Mouse (Mus musculus) midbrain, embryonic 16.5 days (tissue): ENCODE data around the gene Serpinf1. TPM values are rescaled to one million over a fixed set of nuclear protein-coding genes. Genes with fewer than 3 reads are reported as not detected.

ENCODE experiments used
- ATAC-seq: fragments of 200-750 bp; cut with Nextera tagmentation; 2 replicates; pipeline ENCODE4 v1.8.0; 2017; ENCODE audit warnings: moderate TSS enrichment
- H3K27ac ChIP-seq: fragments of 300-500 bp; sonication (generic); 2 replicates; pipeline ENCODE4 v1.5.1; 2014; ENCODE audit warnings: mild to moderate bottlenecking, low read length, mixed read lengths
- H3K27me3 ChIP-seq: fragments of 300-500 bp; sonication (generic); 2 replicates; pipeline ENCODE4 v1.6.1; 2014; ENCODE audit warnings: low read depth, low read length, mixed read lengths; ENCODE audit not compliant: control insufficient read depth, insufficient read depth
- H3K36me3 ChIP-seq: fragments of 300-500 bp; sonication (generic); 2 replicates; pipeline ENCODE4 v1.6.1; 2014; ENCODE audit warnings: mild to moderate bottlenecking, low read length, moderate library complexity, mixed read lengths; ENCODE audit not compliant: control insufficient read depth, insufficient read depth
- H3K4me1 ChIP-seq: fragments of 300-500 bp; sonication (generic); 2 replicates; pipeline ENCODE4 v1.6.1; 2014; ENCODE audit warnings: mild to moderate bottlenecking, low read length, mixed read lengths; ENCODE audit not compliant: control insufficient read depth, insufficient read depth
- H3K4me2 ChIP-seq: fragments of 300-500 bp; sonication (generic); 2 replicates; pipeline ENCODE4 v1.6.1; 2014; ENCODE audit warnings: mild to moderate bottlenecking, low read length, mixed read lengths
- H3K4me3 ChIP-seq: fragments of 300-500 bp; sonication (generic); 2 replicates; pipeline ENCODE4 v1.5.1; 2014; ENCODE audit warnings: low read depth, mild to moderate bottlenecking, low read length, moderate library complexity, mixed read lengths
- H3K9ac ChIP-seq: fragments of 300-500 bp; sonication (generic); 2 replicates; pipeline ENCODE4 v1.6.1; 2014; ENCODE audit warnings: low read depth, low read length, mixed read lengths
- H3K9me3 ChIP-seq: fragments of 300-500 bp; sonication (generic); replicated peaks from 2 replicates; pipeline ENCODE4 v1.6.1; 2014; ENCODE audit warnings: mild to moderate bottlenecking, low read length, mixed read lengths; ENCODE audit not compliant: control insufficient read depth, poor library complexity, severe bottlenecking
- WGBS: fragments of 180-500 bp; shearing (Covaris S2); extraction: QIAGEN DNeasy Blood & Tissue Kit; methylation state at CpG from one replicate; pipeline ENCODE4 v1.1.7; 2014; 5-methylcytosine and 5-hydroxymethylcytosine counted together
- polyA plus RNA-seq: library from polyadenylated mRNA; unstranded; fragments of >200 nt; fragmentation: Nextera tagmentation; extraction: Ambion mirVana; gene quantifications from 2 replicates; pipeline ENCODE4 v1.2.1, GENCODE M21; 2015

Serpinf1 gene
- polyA plus RNA-seq, 1 experiment from 2014 or later: 31.8 TPM

GRCm38 (mm10) chr11:75438804-75439203 lies 16.3 kb upstream of the Serpinf1 start:
- WGBS: 96% methylated on average over 3 of the region's 3 CpGs
- H3K27me3 ChIP-seq: no peaks in the 10 kb centered on the region
- H3K4me3 ChIP-seq: no peak overlapping the region
- 0 out of 2 replicates have a peak, but pooled peaks cover 2% of the 10 kb centered on the region for H3K36me3 ChIP-seq
- H3K27ac ChIP-seq: no peak overlapping the region
- no peak overlapping the region for H3K9ac ChIP-seq
- no peak overlapping the region for H3K4me2 ChIP-seq
- ATAC-seq: no peak
- H3K4me1 ChIP-seq: no peaks in the 10 kb centered on the region
- H3K9me3 ChIP-seq: no peaks in the 10 kb centered on the region

- Histone ChIP-seq H3K27me3 (no peaks in the 10 kb centered on the region), H3K4me2 (no peak overlapping the region), H3K4me1 (no peaks in the 10 kb centered on the region), H3K36me3 (0 out of 2 replicates have a peak, but pooled peaks cover 2% of the 10 kb centered on the region), H3K27ac (no peak overlapping the region), H3K9me3 (no peaks in the 10 kb centered on the region), H3K4me3 (no peak overlapping the region), H3K9ac (no peak overlapping the region)
- 92% methylated on average over 13 of the region's 13 CpGs for WGBS
- ATAC-seq: no peak
These were observed 15.7 kb upstream of the Serpinf1 start for GRCm38 (mm10) chr11:75438194-75438593.

DNA sequence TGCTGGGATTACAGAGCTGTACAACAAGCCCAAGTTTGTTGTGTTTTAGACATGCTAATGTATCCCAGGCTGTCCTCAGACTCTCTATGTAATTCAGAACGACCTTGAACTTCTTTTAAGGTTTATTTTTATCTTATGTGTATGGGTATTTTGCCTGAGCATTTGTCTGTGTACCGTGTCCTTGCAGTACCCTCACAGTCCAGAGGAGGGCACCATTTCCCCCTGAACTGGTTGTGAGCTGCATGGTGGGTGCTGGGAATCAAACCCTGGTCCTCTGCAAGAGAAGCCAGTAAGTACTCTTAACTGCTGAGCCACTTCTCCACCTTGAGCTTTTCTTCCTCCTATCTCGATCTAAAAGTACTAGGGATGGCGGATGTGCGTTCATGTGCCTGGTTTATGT lies 11.6 kb upstream of the Serpinf1 start:
- ATAC-seq: no peak
- Histone ChIP-seq H3K27ac (no peak overlapping the region), H3K4me2 (no peak overlapping the region), H3K9me3 (no peaks in the 10 kb centered on the region), H3K27me3 (no peaks in the 10 kb centered on the region), H3K9ac (no peak overlapping the region), H3K4me3 (no peak overlapping the region), H3K36me3 (no peaks in the 10 kb centered on the region), H3K4me1 (no peaks in the 10 kb centered on the region)
- 84% methylated on average over 5 of the region's 5 CpGs for WGBS

GRCm38 (mm10) chr11:75431307-75431706 lies 8.8 kb upstream of the Serpinf1 start:
- Histone ChIP-seq H3K9me3 (no peaks in the 10 kb centered on the region), H3K27me3 (no peaks in the 10 kb centered on the region), H3K9ac (no peak overlapping the region), H3K27ac (no peak overlapping the region), H3K4me3 (no peak overlapping the region), H3K4me2 (no peak overlapping the region), H3K4me1 (no peaks in the 10 kb centered on the region), H3K36me3 (no peaks in the 10 kb centered on the region)
- WGBS: 74% methylated on average over 11 of the region's 11 CpGs
- no peak for ATAC-seq

GRCm38 (mm10) chr11:75429019-75429705 lies 6.7 kb upstream of the Serpinf1 start:
- Histone ChIP-seq H3K9ac (no peak overlapping the region), H3K27ac (no peak overlapping the region), H3K4me3 (no peak overlapping the region), H3K27me3 (no peaks in the 10 kb centered on the region), H3K36me3 (no peaks in the 10 kb centered on the region), H3K4me1 (no peaks in the 10 kb centered on the region), H3K9me3 (no peaks in the 10 kb centered on the region), H3K4me2 (no peak overlapping the region)
- no peak for ATAC-seq
- WGBS: 90% methylated on average over 9 of the region's 9 CpGs

GRCm38 (mm10) chr11:75424459-75424858 lies 2.0 kb upstream of the Serpinf1 start:
- Histone ChIP-seq H3K27me3 (no peaks in the 10 kb centered on the region), H3K9ac (no peak overlapping the region), H3K4me1 (no peaks in the 10 kb centered on the region), H3K4me2 (no peak overlapping the region), H3K9me3 (no peaks in the 10 kb centered on the region), H3K27ac (no peak overlapping the region), H3K36me3 (no peaks in the 10 kb centered on the region), H3K4me3 (no peak overlapping the region)
- ATAC-seq: no peak
- WGBS: 92% methylated on average over 3 of the region's 3 CpGs

- Histone ChIP-seq H3K4me3 (no peak overlapping the region), H3K36me3 (no peaks in the 10 kb centered on the region), H3K4me2 (no peak overlapping the region), H3K4me1 (no peaks in the 10 kb centered on the region), H3K27me3 (no peaks in the 10 kb centered on the region), H3K27ac (no peak overlapping the region), H3K9ac (no peak overlapping the region), H3K9me3 (no peaks in the 10 kb centered on the region)
- no peak for ATAC-seq
- WGBS: 84% methylated on average over 9 of the region's 9 CpGs
These were observed 1.5 kb upstream of the Serpinf1 start for GRCm38 (mm10) chr11:75424033-75424432.

DNA sequence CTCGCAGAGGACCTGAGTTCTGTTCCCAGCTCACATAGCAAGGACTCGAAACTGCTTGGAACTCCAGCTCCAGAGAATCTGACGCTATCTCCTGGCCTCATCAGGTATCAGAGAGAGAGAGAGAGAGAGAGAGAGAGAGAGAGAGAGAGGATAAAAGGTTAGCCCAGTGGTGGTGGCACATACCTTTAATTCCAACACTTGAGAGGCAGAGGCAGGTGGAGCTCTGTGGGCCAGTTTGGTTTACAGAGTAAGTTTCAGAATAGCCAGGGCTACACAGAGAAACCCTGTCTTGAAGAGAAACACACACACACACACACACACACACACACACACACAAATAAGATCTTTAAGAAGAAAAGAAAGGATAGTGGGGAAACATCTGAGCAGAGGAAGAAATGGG lies 590 bp upstream of the Serpinf1 start:
- Histone ChIP-seq H3K4me3 (no peak overlapping the region), H3K4me1 (no peaks in the 10 kb centered on the region), H3K27ac (no peak overlapping the region), H3K4me2 (no peak overlapping the region), H3K27me3 (no peaks in the 10 kb centered on the region), H3K9ac (no peak overlapping the region), H3K36me3 (no peaks in the 10 kb centered on the region), H3K9me3 (no peaks in the 10 kb centered on the region)
- no peak for ATAC-seq
- WGBS: 95% methylated on average over 3 of the region's 3 CpGs

DNA sequence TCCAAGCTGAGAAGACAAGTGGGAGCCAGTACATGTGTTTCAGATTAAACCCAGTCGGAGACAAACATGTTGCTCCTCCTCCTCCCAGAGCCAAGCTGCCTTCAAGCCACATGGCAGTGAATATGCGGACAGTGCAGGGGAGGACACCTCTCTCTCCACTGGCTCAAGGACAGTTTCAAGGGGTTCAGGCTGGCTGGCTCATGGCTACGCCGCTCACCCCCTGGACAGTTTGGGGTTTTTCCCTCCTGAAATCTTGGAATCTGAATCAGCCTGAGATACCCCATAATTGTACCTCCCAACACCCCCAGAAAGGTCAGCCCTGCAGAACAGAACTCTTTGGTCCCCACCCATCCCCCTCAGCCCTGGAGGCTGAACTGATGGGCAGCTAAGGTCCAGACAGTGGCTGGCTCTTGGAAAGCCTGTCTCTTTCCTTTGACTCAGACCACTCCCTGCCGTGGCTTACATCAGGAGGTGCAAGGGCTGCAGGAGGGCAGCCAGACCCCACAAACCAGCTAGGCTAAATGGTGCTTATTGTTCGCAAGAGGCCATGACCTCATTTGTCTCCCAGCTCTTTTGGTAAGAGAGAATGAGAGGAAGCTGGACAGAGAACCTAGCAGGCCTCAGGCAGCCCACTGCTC lies 1.0 kb downstream of the Serpinf1 start:
- Histone ChIP-seq H3K36me3 (no peaks in the 10 kb centered on the region), H3K9me3 (no peaks in the 10 kb centered on the region), H3K27me3 (no peaks in the 10 kb centered on the region), H3K4me1 (no peaks in the 10 kb centered on the region), H3K9ac (no peak overlapping the region), H3K4me3 (no peak overlapping the region), H3K4me2 (no peak overlapping the region), H3K27ac (no peak overlapping the region)
- ATAC-seq: no peak
- 57% methylated on average over 6 of the region's 6 CpGs for WGBS
